Mouse (Mus musculus) embryo, embryonic 10.5 days (tissue): ENCODE data around the gene Gpr88.
"Not testable (repeated sequence)": the region's sequence is repeated elsewhere in the genome, so short reads cannot be mapped to it uniquely, and the experiment has no call there.

Experiments used
- DNase-seq: peaks from one replicate; pipeline ENCODE4 v3.0.0-alpha.2; 2015; ENCODE audit warnings: low spot score

Gpr88 gene

DNA sequence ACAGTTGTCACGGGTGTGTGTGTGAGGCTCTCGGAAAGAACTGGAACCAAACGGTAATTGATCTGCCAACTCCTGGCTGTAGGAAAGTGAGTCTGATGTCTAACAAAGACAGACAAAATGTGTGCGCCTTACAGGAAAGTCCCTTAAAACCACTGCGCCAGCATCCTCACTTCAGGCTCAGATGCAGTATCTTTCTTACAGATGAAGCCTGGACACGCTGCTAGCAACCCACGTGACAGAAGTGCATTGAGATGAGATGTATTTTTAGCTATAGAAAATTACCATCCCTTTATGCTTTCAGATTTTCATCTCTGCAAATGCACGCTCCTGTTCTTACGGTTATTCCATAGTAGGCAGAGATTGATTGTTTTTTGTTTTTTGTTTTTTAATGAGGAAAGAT lies 10.6 kb downstream of the Gpr88 start:
- DNase-seq = no peak

DNA sequence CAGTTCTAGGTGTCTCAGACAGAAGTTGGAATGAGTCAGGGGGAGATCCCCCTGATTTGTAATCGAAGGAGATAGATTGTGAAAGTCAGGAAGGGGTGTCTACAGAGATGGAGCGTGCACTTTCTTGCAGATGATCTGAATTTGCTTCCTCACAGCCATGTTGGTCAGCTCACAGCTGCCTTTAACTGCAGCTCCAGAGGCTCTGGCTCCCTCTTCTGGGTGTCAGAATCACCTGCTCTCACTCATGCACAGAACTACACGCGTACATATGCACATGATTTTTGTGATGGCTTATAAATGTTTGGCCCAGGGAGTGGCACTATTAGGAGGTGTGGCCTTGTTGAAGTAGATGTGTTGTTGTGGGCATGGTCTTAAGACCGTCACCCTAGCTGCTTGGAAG lies 15.8 kb downstream of the Gpr88 start:
- no peak for DNase-seq

DNA sequence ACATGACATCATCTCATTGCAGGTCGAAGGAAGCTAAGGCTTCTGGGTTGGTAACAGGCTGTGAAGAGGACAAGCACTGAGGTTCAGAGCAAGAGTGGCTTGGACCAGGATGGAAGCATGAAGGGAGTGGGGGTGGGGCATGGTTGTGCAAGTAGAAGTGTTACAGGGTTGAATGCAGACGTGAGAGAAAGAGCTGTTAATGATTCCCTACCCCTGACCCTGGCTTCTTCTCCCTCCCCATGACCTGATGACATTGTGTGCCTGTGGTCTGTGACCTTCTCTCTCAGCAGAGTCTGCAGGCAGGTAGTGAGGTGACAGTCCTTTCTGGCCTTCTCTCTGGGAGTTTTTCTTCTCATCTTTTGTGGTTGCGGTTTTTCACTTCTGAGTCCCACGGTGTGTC lies 16.4 kb downstream of the Gpr88 start:
- DNase-seq = no peak

DNA sequence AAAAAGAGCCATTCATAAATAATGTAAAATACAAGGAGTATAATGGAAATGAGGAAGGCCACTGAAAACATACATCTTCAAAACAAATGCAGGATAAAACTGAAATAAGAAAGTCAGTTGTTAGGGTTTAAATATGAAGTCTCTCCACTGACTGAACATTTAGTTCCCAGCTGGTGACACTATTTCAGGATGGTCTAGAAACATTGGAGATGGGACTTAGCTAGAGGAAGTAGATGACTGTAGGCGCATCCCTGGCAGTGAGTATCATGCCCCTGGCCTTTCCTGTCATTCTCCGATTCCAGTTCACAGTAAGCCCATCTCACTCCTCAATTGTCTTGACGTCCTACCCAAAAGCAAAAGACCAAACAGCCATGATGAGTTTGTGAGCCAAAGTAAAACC lies 19.8 kb downstream of the Gpr88 start:
- no peak for DNase-seq

DNA sequence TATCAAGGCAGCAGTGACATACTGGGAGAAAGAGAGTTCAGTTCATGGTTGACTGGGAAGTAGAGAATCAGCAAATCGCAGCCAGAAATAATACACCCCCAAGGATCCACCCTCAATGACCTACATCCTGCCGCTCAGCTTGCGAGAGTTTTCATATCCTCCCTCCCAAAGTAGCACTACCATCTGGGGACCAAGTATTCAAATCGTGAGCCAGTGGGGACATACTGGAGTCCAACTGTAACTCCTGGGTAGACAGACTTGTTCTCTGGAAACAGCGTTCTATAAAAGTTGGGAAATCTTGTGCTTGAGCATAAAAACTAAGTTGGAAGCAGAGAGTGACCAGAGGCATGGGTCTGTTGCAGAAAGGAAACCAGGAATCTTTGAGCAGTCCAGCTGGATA lies 20.5 kb downstream of the Gpr88 start:
- DNase-seq = no peak

DNA sequence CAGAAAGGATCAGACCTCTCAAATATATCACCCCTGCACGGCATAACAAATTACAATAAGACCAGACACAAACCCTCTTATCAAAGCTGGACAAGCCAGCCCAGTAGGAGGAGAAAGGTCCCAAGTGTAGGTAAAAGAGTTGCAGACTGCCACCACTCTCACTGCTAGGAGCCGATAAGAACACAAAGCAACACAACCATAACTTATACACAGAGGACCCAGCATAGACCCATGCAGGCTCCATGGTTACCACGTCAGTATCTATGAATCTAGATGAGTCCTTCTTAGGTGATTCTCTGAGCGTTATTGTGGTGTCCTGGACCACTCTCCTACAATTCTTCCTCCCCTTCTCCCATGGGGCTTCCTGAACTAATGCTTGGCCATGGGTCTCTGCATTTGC lies 24.0 kb downstream of the Gpr88 start:
- DNase-seq = no peak

DNA sequence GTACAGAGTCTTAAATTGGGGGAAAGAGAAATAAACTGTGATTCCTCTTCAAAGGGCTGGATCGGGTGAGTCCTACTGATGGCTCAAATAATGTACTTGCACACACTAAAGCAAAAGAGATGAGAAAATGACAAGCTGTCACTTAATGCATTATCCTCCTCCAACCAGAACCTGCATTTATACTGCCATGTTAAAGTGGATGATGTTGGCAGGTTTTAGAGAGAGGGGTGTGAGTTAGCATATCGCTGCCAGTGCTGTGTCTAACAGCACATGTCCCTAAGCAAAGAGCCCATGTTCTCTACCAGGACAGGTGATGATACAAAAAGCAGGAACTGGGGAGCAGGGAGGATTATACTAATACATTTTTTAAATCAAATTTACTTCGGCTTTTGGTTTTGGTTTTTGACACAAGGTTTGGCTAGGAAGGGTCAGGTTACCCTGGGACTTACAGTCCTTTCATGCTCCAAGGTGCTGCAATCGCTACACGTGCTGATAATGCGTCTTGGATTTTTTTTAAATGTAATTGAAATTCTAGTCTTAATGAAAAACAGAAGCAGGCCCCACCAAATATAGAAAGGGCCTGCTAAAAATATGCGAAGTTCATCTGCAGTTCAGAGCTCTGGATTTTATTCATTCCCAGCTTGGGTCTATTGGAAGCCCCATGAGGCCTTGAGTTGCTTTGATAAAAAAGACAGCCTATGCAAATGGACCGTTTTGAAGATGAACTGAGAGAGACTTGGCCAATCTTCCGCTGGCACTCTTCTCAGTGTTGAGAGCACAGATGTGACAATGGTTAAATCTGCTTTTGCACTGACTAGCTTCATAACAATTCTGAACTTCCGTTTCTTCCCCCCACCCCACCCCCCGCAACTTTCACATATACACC lies 24.7 kb downstream of the Gpr88 start:
- peak; percentile 40 for DNase-seq

DNA sequence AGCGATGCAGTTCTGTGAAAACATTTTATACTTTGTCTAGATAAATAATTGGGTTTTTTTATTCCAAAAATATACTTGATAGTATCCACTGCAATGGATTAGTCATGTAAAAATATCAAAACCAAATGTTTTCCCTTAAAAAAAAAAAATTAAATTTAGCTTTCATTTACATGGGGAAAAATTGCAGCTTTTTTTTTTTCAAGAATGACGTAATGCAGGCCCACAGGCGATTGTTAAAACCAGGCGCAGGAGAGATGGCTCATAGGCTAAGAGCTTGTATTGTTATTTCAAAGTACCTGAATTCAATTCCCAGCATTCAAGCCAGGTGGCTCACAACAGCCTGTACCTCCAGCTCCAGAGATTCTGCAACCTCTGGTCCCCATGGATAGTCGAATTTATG lies 25.9 kb downstream of the Gpr88 start:
- no peak for DNase-seq

DNA sequence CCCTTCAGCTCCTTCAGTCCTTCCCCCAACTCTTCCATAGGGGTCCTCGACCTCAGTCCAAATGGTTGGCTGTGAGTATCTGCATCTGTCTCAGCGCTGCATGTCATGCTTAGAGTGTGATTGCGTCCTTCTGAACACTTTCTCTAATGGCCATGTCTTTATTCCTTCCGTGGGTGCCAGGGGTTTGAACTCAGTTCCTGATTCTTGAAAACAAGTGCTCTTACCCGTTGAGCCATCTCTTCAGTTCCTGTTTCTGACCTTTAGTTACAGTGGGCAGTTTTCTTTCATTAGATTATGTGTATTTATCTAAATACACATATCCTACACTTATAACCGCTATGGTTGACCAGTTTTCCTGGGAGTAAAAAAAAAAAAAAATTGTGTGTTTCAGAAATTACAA lies 26.4 kb downstream of the Gpr88 start:
- no peak for DNase-seq

DNA sequence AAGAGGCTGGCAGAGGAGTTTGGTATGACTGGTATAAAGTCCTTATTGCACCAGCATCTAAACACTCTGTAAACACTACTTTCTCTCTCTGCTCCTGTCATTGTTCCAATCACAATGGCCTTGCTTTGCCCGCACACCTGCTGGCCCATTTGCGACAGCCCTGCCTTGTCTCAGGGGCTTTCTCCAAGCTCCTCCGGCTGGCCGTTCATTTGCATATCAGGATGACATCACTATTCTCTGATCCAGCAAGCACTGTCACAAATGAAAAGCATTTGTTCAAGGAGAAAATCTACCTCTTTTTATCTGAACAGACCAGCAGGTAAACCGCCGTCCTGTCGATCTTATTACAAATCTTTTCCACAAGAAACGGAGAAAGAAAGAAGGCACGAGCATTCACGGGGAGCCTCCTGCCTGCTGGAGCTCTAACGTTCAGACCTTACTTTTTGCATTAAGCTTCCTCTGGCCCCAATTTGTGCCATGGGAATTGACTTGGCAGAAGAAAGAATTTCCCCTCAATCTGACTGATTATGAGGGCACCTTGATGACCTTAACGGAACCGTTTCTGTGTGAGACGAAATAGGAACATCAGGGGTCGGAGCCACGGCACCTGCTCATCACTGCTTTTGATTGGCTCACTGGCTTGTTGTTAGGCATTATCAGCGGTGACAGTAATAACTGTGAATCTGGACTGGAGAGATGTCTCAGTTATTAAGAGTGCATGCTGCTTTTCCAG lies 30.6 kb downstream of the Gpr88 start:
- DNase-seq = peak; percentile 32

DNA sequence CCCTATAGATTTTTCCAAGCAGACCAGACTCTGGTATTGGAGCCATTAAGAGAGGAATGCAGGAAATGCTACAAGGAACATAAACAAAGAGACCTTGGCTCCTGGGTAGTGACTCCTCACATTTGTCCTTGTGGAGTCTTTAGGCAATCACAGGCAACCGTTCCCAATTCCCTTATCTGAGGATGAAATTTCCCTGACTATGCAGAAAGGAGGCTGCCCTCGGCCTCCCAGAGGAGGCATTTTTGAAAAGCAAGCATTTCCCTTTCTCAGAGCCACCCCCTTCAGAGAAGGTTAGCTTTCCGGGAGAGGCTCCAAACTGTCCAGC lies 31.7 kb downstream of the Gpr88 start:
- peak; percentile 45 for DNase-seq

DNA sequence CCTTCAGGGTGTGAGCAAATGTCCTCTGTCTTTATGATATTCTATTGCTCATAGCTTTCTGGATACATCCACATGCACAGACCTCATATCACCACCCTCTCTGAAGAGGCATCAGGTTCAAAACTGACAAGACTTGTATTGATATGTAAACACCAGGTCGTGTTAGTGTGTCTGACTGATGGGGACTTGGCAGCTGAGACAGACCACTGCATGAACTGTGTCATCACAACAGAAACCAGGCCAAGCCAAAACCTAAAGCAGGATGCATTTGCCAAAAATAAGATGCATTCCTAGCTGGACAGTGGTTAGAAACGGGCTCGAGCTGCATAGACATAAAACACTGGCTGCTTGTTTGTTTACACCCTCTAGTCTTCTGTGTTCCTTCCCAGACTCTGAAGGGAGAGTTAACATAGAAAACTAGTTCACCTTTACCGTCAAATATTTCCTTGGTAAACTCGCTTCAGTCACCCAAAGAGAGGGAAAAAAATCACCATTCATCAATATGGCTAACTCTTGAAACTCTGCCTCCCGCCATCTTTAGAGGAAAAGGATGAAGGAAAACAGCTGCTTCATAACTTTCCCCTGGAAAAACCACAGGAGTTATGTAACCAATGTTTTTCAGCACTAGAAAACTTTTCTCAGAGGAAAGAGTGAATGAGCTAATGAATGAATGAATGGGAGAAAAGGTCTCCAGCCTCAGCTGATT lies 32.2 kb downstream of the Gpr88 start:
- no peak for DNase-seq

DNA sequence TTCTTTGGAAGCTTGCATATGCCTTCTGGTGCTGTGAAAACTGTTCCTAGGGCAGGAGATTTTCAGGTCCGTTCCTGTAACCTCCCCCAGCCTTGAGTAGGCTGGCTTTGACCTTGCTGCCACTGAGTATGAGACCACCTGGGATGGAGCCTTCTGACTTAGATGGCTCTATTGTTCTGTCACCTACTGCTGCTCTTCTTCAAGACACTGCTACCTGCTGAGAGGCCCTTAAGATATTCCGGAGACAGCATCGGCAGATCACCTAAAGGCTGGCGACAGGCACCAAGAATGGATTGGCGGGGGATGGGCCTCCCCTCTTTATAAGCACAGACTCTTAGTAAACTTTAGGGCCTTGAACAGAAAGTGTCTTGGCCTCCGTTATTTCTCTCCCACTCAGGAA lies 35.9 kb downstream of the Gpr88 start:
- not testable (repeated sequence) for DNase-seq

DNA sequence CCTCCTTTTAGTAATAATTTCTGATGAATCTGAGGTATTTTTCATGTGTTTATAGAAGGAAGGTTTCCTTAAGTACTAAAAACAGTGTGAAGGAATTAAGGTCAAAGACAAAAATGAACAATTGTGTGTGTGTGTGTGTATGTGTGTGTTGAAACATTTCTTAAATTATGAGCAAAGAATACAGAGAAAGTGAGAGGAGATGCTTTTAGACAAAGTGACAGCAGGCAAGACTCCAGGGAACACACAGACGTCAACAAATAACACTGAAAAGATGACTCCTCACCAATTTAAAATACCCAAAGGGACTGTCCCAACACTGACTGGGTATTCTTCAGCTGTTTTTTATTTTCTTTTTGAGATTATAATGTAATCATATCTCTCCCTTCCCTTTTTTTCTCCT lies 37.0 kb downstream of the Gpr88 start:
- DNase-seq = no peak

DNA sequence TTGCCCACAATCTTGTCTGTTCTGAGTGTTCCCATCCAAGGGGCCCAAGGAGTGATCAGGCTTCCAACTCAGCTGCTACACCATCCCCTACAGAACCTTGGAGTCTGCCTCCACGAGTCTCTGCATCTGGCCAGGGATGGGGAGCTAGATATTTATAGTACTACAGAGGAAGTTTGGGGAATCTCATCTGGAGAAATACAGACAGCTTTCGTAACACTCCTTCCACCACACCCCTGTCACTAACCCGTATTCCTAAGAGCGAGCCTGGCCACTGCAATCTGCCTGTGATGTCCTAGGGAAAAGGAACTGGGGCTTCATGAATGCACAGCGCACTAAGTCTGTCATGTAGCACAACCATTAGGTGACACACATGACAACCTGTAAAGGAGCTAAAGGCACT lies 41.7 kb downstream of the Gpr88 start:
- DNase-seq = no peak

DNA sequence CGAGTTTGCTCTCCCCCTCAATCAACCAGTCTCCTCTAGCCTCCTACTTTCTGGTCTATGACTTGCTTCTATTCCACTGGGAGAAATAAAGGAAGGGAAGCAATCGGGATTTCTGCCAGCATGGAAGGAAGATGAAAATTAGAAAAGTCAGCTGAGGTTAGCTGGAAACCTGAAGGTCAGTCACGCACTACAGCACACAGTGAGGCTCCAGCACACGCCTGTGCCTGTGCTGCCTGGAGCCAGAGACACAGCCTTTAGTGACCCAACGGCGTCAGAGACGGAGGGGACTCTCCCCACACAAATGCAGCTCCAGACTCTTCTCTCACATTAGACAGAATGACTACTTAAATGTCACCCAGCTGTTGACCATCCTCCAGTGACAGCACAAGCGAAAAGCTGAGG lies 42.6 kb downstream of the Gpr88 start:
- DNase-seq = no peak

DNA sequence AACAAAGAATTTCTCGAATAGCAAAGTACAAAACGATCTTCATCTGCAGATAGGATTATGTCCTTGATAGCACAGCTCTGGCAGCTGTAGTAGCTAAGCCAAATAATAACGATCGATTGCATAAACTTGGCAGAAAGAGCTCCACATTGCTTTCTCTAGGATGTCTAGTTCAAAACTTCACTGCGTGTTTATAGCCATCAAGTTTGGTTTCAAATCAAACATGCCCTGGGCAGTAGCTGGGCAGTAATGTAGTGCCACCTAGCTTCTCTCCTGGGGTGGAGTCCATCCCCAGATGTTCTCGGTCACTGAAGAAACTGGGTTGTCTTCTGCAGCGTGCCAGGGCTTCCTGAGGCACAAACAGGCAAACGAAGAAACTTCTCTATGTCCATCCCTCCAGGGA lies 44.1 kb downstream of the Gpr88 start:
- no peak for DNase-seq

DNA sequence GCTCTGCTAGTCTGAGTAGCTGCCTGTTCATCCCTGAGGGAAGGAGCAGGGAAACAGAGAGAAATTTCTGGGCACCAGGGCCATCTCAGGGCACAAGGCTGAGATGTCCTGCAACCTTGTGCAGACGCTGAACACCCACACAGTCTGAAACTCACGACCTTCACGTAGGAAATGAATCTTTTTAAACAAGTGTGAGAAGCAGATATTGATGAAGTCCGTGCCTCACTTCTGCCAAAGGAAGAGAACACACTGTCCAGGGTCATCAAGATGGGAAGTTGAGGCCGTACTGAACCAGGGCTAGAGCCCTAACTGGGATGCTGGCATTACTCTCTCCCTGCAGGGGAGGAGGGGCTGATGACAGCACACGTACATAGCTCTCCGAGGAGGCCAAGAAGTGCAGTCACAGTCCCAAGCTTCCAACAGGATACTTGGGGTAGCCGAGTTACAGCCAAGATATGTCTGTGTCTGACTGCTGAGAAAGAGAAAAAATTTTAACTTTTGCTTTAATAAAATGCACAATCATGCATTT lies 46.9 kb downstream of the Gpr88 start:
- no peak for DNase-seq

DNA sequence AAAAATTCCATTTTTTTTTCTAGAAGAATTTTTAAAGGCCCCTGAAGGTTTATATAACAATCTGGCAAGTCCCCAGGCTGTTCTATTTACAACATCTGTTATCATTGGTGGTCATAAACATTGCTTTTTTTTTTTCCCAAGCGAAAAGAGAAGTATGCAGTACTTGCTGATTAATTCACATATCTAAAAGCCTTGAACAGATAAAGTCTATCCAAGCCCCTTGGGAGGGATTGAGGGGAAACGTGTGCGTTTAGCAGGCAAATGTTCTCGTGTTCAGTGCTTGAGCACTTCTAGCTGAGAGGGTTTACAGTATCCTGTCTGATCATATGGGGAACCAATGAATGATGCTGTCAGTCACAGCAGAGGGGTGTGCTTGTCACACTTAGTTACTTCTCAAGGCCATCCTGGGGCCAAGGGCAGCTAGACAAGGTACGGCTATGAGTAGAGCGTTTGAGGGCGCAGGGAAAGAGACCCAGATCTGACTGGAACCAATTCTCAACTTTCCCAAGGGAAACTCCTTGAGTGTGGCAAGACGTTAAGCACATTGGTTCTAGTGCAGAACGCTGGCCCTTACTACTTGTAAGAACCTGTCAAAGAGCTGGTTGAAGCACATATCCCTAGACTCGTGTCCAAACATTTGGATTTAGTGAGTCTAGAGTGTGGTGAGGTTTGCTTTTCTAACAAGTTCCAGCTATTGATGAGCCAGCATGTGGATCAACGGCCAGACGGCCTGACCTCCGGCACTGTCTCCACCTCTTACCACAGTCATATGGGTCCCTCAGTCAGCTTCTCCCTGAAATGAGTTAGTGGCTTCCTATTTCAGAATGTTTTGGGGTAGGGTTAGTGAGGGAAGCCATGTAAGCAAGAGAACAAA lies 47.7 kb downstream of the Gpr88 start:
- DNase-seq = no peak

DNA sequence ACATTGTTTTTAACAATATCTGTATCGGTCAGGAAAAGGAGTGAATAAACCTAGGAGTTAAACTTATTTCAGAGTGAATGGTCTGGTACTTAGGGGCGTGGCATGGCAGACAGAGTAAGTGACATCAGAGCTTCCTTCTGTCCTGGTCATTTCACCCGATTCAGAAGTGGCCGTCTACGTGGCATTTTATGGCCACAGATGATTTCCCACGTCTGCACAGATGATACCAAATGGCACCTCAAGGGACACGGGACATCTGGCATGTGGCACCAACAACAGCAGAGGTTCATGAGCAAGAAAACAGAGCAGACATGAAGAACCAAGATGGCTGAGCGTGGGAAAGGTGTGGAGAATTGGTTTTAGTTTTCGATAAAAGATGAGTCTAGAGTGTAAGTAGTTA lies 48.7 kb downstream of the Gpr88 start:
- DNase-seq = no peak

DNA sequence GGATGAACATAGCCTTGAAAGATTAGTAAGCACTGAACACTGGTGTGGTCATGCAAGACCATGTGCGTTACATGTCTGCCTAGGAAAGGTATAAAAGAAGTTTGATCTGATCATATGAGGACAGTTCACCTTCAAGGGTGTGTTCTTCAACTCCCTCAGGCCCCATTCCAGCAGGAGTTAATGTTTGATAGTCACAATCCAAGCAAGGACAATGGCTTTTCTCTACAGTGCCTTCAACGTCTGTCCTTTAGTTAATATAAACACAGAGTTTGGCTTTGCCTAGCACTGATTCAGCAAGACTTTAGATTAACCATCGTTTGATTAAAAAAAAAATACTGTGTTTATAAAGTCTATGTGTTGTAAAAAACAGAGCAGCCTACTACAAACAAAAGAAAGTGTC lies 49.4 kb downstream of the Gpr88 start:
- no peak for DNase-seq

DNA sequence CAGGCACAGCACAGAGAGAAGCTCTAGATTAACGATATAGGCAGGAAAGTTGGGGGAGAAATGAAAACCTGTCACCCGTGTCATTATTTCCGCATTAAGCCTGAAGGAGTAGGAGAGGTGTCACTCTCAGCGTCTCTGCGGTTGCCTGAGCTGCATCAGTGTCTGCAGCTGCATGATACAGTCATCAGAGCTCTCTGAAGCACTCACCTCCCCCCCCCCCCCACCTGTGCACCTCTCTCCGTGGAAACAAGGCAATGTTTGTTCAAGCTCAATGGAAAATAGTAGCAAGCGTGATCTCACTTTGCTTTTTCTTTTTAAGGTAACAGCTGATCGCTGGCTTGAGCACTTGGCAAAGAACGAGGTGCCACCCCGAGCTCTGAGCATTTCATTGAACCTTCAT lies 53.2 kb downstream of the Gpr88 start:
- no peak for DNase-seq
